12 mouse cellular contexts compared by ENCODE assay signal in genomic region chr6:17628701-17629455, GRCm38 (mm10). TPM values are rescaled to one million over a fixed set of nuclear protein-coding genes. Genes with fewer than 3 reads are reported as not detected.
A peak's percentile ranks its signal among the peaks of the same experiment; 100 is the strongest.
DNase-seq lines count a peak whose midpoint lies in the region; ATAC-seq and TF ChIP-seq lines count a peak whose summit lies in the region.
"Had no signal": no experiment of that assay in that cellular context is flagged by ENCODE, and none has a peak within 500 bp of the region (broad histone marks: within the 10 kb centered on the region; RNA-seq: fewer than 3 reads in every experiment).

No protein-coding gene starts in this region.

- no peak for TF ChIP-seq EP300 in lung, postnatal 0 days (IDR thresholded peaks at IDR 0.05)

- H3K27me3 ChIP-seq in hindbrain, embryonic 10.5 days (ENCODE audit: insufficient read depth, poor library complexity, severe bottlenecking), result no peaks in the 10 kb centered on the region; the same call in 1 of the 2 replicates
- no peaks in the 10 kb centered on the region for H3K27me3 ChIP-seq in hindbrain, embryonic 11.5 days (ENCODE audit: control insufficient read depth, insufficient read depth, low read length)
- no peaks in the 10 kb centered on the region for H3K27me3 ChIP-seq in lung, postnatal 0 days (replicated peaks; ENCODE audit: insufficient read depth, low read length)
- no peaks in the 10 kb centered on the region for H3K27me3 ChIP-seq in embryonic facial prominence, embryonic 13.5 days
- H3K27me3 ChIP-seq: midbrain, embryonic 12.5 days had no signal

- peak overlapping the region; percentile 40 for H3K27ac ChIP-seq in hindbrain, embryonic 10.5 days
- no peak overlapping the region for H3K27ac ChIP-seq in hindbrain, embryonic 11.5 days (ENCODE audit: low read depth, low read length)
- H3K27ac ChIP-seq in lung, postnatal 0 days (ENCODE audit: low read length), result no peak overlapping the region
- peak overlapping the region; percentile 60 for H3K27ac ChIP-seq in embryonic facial prominence, embryonic 13.5 days
- H3K27ac ChIP-seq: midbrain, embryonic 12.5 days had no signal

- no peak overlapping the region for H3K9ac ChIP-seq in hindbrain, embryonic 11.5 days (ENCODE audit: low read depth, low read length)
- no peak overlapping the region for H3K9ac ChIP-seq in lung, postnatal 0 days (replicated peaks; ENCODE audit: low read depth)
- no peak overlapping the region for H3K9ac ChIP-seq in embryonic facial prominence, embryonic 13.5 days
- H3K9ac ChIP-seq: midbrain, embryonic 12.5 days had no signal

- H3K36me3 ChIP-seq in hindbrain, embryonic 10.5 days, result no peaks in the 10 kb centered on the region
- H3K36me3 ChIP-seq in hindbrain, embryonic 11.5 days (ENCODE audit: control insufficient read depth, insufficient read depth, low read length), result no peaks in the 10 kb centered on the region
- H3K36me3 ChIP-seq in lung, postnatal 0 days (ENCODE audit: insufficient read depth, low read length), result no peaks in the 10 kb centered on the region
- H3K36me3 ChIP-seq in embryonic facial prominence, embryonic 13.5 days, result no peaks in the 10 kb centered on the region
- H3K36me3 ChIP-seq: midbrain, embryonic 12.5 days had no signal

- no peak overlapping the region for H3K4me3 ChIP-seq in hindbrain, embryonic 10.5 days
- H3K4me3 ChIP-seq in hindbrain, embryonic 11.5 days (ENCODE audit: low read depth, low read length), result no peak overlapping the region
- H3K4me3 ChIP-seq in lung, postnatal 0 days (ENCODE audit: low read depth, low read length), result no peak overlapping the region
- no peak overlapping the region for H3K4me3 ChIP-seq in embryonic facial prominence, embryonic 13.5 days
- H3K4me3 ChIP-seq: midbrain, embryonic 12.5 days had no signal

- no peak for DNase-seq in hindbrain, embryonic 10.5 days (ENCODE audit: low spot score)
- DNase-seq in hindbrain, embryonic 11.5 days (ENCODE audit: low spot score), result no peak
- DNase-seq in lung, postnatal 10 days, result peak; percentile 13
- no peak for DNase-seq in lung, postnatal 0 days (ENCODE audit: low spot score)
- no peak for DNase-seq in cerebellum, adult 8-10 months
- DNase-seq in embryo, embryonic 10 days (ENCODE audit: low spot score), result no peak
- DNase-seq: adrenal gland, adult 2 months; embryo, embryonic 11 days; thymus, postnatal 4 days had no signal

- 61% methylated on average over 6 of the region's 6 CpGs for WGBS in hindbrain, embryonic 10.5 days
- WGBS in hindbrain, embryonic 11.5 days, result 59% methylated on average over 6 of the region's 6 CpGs
- WGBS in lung, postnatal 0 days, result 70% methylated on average over 6 of the region's 6 CpGs
- WGBS in embryonic facial prominence, embryonic 13.5 days, result 49% methylated on average over 6 of the region's 6 CpGs

- peaks cover 13% of the 10 kb centered on the region for H3K4me1 ChIP-seq in hindbrain, embryonic 10.5 days (replicated peaks)
- no peaks in the 10 kb centered on the region for H3K4me1 ChIP-seq in hindbrain, embryonic 11.5 days (replicated peaks; ENCODE audit: control insufficient read depth, insufficient read depth, low read length)
- H3K4me1 ChIP-seq in lung, postnatal 0 days (ENCODE audit: insufficient read depth, low read depth, low read length), result no peaks in the 10 kb centered on the region
- H3K4me1 ChIP-seq in embryonic facial prominence, embryonic 13.5 days, result peaks cover 9% of the 10 kb centered on the region

- H3K4me2 ChIP-seq in hindbrain, embryonic 11.5 days (replicated peaks; ENCODE audit: low read depth, low read length), result no peak overlapping the region
- no peak overlapping the region for H3K4me2 ChIP-seq in lung, postnatal 0 days (replicated peaks; ENCODE audit: low read depth, low read length)
- no peak overlapping the region for H3K4me2 ChIP-seq in embryonic facial prominence, embryonic 13.5 days
- H3K4me2 ChIP-seq: midbrain, embryonic 12.5 days had no signal

- no peaks in the 10 kb centered on the region for H3K9me3 ChIP-seq in hindbrain, embryonic 10.5 days
- H3K9me3 ChIP-seq in hindbrain, embryonic 11.5 days (ENCODE audit: control insufficient read depth, low read length), result no peaks in the 10 kb centered on the region
- H3K9me3 ChIP-seq in lung, postnatal 0 days (ENCODE audit: low read length), result no peaks in the 10 kb centered on the region
- no peaks in the 10 kb centered on the region for H3K9me3 ChIP-seq in embryonic facial prominence, embryonic 13.5 days
- H3K9me3 ChIP-seq: midbrain, embryonic 12.5 days had no signal

- no peak for TF ChIP-seq CTCF in lung, postnatal 0 days (IDR thresholded peaks at IDR 0.05)

- ATAC-seq in hindbrain, embryonic 11.5 days (ENCODE audit: low FRiP score), result no peak
- no peak for ATAC-seq in lung, postnatal 0 days
- no peak for ATAC-seq in embryonic facial prominence, embryonic 13.5 days (ENCODE audit: insufficient number of reproducible peaks, insufficient read depth, low FRiP score, low TSS enrichment, low read depth)
- peak; percentile 88 for ATAC-seq in megakaryocyte progenitor cell, adult 5-6 weeks (replicated peaks; ENCODE audit: poor library complexity)

RNA-seq across cellular contexts. Expression of gene Capza2, which starts 7.2 kb away (rescaled TPM):
- polyA plus RNA-seq in hindbrain, embryonic 10.5 days (2016; fragmentation: Nextera tagmentation; extraction: Ambion mirVana), result 172 and 213 TPM in 2 replicates
- 268 and 275 TPM in 2 replicates for polyA plus RNA-seq in hindbrain, embryonic 11.5 days (2014; fragmentation: Nextera tagmentation; extraction: Ambion mirVana)
- polyA plus RNA-seq in lung, postnatal 0 days (2015; fragmentation: Nextera tagmentation; extraction: Ambion mirVana), result 198 and 202 TPM in 2 replicates
- polyA plus RNA-seq in embryonic facial prominence, embryonic 13.5 days (2015; fragmentation: Nextera tagmentation; extraction: Ambion mirVana), result 191 and 213 TPM in 2 replicates
- 277 and 326 TPM in 2 replicates for total RNA-seq in megakaryocyte progenitor cell, adult 5-6 weeks (2015)
- total RNA-seq in megakaryocyte progenitor cell, adult 5-6 weeks (2017), result 334 and 345 TPM in 2 replicates

Comparison
In these comparisons a context has a peak if more than half of its experiments do, and no peak if none do; other contexts are left out.
1. H3K27ac ChIP-seq: peak in hindbrain, embryonic 10.5 days (single experiment) and embryonic facial prominence, embryonic 13.5 days (single experiment); none in hindbrain, embryonic 11.5 days (single experiment) and lung, postnatal 0 days (single experiment).